Mouse (Mus musculus) left cerebral cortex, adult 18-20 months (tissue): ENCODE results near the gene Prpf6. TPM values are rescaled to one million over a fixed set of nuclear protein-coding genes. Genes with fewer than 3 reads are reported as not detected.

Experiments used
- DNase-seq, 2 experiments: peaks; one replicate each; pipeline ENCODE4 v3.0.0; 2021 to 2022; ENCODE audit warnings: low spot score in 2 of 2, mixed read lengths in 1 of 2
- total RNA-seq, 2 experiments: library from RNA; stranded (reverse); gene quantifications; 2 replicates each; pipeline ENCODE4 v1.2.3; 2021

Prpf6 gene
- total RNA-seq, 2 experiments from 2014 or later = 57.5 to 60.3 TPM

DNA sequence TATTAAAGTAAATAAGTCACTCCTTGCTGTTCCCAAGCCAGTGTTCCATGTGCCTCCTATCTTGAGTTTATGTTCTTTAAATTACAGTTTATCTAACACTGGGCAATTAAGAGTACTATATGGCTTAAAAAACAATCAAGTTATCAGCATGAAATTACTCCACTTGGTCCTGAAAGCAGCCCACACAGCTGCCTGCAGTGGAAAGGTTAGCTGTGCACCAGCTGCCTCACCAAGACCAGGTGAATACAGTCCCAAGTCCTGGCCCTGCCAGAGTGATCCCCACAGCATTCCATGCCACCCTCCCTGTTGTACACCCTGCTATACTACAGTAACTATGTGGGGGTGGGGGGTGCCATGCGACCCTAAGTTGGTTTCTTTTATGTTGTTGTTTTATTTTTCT, 61.9 kb downstream of the Prpf6 start:
- no peak for DNase-seq

DNA sequence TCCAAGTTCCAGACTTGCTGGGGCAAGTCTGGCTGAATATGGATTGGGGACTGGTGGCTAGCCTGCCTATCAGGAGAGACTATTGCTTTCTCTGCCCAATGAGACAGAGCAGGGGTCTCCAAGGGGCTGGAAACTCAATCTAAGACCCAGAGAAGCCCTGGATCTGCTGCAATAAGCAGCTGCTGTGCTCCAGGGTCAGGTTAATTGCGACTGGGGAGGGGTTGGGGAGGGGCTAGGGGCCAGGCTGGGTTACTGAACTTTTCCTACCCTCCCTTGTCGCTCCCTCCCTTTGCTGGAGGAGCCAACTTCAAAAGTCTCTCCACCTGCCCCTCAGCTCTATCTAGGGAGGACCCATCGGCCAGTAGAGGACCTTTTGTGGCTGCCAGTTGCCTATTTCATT, 65.1 kb downstream of the Prpf6 start, which contains the start of gene Gm29797:
Gene Gm29797, plus strand, starts transcription at position 301 of the 400 bp plus-strand sequence.
- no peak for DNase-seq

DNA sequence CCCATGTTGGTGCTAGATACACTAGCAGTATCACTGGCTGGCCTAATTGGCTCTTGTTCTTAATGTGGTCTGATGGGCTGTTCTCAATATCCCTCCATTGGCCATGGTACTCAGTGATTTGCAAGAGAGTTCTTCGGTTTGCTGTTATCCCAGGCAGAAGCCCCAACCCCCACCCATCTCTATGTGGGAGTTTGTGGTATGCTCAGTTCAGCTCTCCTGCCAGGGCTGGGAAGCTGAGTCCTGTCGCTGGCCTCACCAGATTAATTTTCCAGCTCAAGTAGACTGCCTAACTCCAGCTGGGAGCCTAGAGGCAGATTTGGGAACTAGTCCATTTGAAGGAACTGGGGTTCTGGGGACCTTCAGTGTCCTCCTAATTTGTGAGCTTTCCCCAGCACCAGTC, 65.8 kb downstream of the Prpf6 start:
- DNase-seq = no peak

DNA sequence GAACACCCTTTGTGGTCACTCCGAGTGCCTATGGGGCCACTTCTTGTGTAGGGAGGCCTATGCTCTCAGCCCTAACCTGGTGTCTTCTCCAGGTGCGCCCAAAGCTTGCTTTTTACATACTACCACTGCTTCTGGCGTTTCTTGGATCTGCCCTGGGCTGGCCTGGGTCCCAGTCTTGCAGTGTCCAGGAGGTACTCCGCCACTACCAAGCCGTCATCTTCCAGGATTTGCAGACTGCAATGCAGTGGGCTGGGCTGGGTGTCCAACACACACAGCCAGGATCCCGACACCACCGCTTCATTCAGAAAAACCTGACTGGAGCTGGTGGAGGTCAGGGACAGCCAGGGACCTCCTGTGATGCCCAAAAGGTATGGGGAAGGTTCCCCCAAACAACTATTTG, 66.9 kb downstream of the Prpf6 start:
- DNase-seq = no peak

DNA sequence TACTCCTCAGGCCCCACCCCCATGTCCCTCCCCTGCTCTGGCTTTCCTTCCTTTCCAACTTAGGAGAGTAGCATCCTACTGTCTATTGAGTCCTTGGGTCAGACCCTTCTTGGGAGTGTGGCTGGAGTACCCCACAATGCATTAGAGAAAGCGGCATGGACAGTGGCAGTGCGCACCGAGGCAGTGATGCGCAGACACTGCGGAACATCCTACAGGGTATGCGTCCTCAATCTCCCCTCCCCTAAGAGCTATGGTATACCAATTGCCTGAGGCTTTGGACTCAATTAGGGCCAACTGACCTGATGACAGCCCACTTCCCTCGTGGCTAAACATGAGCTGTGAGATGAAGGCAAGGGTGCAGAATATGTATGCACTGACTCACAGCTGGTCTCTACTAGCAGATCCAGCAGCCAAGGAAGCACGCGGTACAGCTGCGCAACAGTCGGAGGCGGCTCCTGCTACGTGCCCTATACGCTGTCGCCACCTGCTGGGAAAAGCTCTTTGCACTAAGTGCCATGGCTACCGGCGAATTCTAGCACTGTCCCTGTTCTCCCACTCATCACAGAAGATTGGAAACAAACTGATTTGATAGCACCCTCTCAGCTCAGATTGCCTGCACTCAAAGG, 67.4 kb downstream of the Prpf6 start:
- DNase-seq = peak; percentile 51 to 59

DNA sequence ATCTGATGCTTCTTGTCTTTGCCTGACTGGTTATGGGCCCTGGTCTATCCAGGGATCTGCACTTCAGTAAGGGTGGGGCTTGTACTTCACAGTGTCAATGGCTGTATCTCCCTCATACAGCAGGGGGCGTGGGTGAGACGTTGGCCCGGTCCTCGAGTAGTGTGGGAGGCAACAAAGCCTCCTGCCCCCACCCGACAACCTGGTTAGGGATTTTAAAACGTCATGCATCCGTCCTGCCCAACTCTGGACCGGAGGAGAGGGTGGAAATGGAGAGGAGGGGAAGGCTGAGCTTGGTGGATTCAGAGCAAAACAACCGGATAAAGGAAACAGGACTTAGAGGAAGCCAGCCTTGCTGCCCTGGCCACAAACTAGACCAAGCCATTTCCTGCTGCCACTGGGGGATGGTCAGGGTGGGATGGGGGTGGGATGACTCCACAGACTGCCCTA, 68.0 kb downstream of the Prpf6 start:
- peak; percentile 83 to 85 for DNase-seq

DNA sequence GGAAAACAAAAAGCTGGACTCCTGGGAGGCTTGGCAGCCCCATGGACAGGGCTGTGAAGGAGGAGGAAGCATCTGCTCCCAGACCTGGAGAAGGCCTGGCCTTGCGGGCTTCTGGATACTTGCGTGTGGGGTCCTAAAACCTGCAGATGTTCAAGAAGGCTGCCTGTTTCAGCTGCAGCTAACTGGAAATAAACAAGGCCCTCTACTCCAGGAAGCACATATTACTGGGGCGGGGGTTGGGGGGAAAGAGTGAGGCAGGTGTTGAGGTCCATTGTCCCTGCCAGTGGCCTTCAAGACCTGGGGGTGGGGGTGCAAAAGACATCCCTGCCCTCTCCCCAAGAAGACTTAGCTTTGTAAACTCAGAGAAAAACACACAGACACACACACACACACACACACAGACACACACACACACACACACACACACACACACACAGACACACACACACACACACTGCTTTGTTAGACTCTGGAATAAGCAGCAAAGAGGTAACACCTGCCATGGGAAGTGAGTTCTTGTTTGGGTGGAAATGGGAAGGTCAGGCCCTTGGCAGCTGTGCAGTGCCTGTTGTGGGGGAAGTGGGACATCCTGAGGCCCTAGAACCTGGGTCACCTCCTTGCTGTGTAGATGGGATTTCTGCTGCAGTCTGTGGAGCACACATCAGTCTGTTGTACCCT, 71.1 kb downstream of the Prpf6 start:
- no peak for DNase-seq

DNA sequence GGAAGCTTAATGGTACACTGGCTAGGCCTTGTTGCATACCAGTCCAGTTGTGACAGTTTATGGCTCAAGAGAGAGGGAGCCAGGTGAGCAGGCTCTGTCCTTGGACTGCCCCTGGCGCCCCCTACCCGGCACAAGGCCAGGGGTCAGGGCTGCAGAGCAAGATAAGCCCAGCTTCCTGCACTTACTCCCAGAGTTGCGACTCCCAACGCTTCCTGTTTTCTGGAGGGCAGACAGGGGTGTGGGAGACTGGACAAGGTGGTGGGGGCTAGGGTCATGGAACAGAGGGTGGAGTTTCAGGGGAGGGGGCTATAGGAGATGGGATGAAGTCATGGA, 71.6 kb downstream of the Prpf6 start:
- no peak for DNase-seq

DNA sequence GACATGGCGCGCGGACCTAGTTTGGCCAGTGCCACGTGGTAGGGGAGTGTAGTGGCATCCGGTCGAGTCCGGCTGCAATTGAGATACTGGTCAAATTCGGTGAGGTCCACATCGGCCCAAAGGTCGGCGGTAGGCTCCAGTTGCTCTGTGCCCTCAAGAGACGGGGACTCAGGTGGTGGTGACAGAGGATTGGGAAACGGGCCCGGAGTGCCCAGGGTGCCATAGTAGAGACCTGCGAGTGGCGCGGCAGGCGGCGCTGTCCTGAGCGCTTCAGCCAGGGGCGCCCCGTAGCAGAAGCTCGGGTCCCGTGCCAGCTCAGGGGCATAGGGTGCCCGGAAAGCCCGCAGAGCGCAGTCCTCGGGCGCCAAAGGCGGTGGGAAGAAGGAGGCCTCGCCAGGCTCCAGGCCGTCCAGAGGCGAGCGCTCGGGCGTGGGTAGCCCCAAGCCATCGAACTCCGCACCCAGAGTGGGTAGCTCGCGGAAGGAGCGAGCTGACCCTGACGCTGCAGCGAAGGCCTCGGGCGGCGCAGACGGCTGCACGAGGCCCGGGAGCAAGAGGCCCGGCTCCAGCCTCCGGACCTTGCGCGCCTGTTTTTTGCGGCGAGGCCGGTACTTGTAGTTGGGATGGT, 78.7 kb downstream of the Prpf6 start:
- no peak for DNase-seq

DNA sequence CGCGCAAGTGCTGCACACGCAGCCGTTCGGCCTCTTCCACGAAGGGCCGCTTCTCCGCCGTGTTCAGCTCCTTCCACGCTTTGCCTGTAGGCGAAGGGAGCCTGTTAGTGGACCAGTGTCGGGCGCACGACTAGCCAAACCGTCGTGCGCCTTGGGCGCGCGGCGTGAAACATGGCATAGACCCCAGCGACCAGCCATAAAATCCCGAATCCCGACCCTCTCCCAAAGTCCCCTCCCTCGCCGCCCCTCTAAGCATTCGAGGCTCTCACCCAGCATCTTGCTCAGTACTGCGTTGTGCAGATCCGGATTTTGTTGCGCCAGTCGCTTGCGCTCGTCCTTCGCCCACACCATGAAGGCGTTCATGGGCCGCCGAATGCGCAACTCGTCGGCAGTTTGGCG, 79.2 kb downstream of the Prpf6 start:
- DNase-seq = no peak

DNA sequence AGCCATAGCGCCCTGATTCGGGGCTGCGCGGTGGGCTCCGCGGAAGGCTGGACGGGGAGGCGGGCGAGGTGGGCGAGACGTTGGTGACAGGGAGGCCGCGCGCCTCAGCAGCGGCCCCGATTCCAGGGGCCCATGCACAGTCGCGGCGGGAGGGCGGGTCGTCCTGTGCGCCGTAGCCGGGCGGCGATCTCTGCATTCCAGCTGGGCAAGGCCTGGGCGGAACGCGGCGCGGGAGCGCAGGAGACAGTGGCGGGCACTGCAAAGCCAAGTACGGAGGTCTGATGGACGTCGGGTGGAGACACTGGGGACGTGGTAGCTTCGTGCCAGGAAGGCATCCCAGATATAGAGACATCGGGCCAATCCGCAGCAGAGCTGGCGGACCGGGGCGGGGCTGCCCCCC, 79.7 kb downstream of the Prpf6 start, which contains the start of gene Sox18:
Gene Sox18, minus strand, starts transcription at position 315 of the 400 bp plus-strand sequence.
- no peak for DNase-seq

DNA sequence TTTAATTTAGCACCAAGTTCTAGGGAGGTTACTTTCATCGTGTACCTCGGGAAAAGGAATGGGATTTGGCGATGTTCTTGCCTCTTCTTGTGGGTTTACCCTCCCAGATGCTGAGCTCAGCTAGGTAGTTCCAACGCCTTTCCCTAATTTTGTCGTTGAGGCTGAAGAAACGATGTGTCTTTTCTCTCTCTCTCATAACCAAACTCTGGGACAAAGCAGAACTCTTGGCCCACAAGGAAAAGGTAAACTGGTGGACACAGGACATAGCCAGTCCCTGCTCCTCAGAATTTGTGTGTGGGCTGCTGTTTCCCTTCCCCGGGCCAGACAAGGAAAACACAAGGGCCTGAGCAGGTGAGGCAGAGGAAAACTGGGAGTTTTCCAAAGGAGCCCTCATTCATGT, 80.3 kb downstream of the Prpf6 start:
- no peak for DNase-seq

DNA sequence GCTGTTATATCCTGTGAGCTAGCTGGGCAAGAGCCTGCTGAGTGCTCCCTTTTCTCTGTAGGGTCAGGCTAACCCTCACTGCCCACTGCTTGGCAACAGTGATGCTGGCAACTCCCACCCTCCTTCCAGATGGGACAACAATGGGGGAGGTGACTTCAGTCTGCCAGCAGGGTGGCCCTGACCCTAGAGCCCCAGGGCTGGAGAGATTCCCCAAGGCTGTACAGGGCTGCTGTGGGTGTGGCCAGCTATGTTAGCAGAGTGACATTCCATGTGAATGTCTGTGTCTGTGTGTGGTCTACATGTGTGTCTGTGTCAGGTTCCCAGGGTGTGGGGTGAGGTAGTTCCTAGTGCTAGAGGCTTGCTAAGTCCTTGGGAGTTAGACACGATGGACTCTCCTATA, 81.8 kb downstream of the Prpf6 start:
- no peak for DNase-seq

DNA sequence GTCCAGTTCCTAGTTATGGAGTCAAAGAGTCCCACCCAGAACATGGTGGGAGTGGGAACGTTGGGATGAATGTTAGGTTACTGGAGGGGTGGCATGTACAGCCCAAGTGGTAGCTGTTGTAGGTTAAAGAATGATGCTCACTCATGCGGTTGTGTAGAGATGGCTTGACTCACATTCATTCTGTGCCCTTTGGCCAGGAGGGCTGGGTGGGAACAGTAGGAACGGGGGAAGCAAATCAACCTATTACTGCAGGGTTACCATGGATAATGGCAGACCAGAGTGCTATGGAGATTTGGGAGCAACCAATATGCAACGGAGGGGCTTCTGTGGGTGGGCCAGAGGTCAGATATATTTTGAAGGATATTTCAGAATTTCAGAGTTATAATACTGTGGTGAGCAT, 83.3 kb downstream of the Prpf6 start:
- DNase-seq = no peak

DNA sequence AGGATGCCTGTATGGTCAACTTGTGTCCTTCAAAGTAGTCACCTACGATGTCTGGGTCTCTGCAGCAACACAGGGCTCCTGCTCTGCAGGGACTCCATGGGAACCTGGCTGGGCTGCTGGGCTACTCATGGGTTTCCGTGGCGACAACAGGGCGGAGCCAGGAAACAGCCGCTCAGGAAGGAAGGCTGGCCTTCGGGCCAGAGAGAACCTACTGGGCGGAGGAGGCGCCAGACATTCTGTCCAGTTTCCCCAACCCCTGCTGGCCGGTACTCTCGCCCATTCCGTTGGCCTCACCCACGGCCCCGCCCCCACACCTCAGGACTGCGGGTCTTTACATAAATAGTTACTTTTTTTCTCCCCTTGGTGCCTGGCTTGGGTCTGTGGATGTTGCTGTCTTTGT, 83.8 kb downstream of the Prpf6 start:
- DNase-seq = peak in 1 of 2 experiments; percentile 41

DNA sequence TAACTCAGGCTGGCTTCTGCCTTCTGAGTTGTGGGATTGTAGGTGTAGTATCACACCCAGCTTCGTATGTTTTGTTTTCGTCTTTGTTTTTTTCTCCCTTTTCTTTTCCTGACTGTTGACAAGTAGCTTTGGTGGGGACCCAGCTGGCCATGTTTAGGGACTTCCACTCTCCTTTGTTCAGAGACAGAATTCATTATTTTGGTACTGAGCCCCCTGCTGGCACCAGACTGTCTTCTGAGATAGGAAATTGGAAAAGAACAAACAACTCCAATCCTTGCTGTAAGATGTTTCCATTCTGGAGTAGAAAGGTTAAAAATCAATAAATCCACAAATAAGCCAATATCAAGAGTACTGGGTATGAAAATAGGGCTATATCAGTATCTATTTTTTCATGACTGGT, 84.8 kb downstream of the Prpf6 start:
- no peak for DNase-seq

DNA sequence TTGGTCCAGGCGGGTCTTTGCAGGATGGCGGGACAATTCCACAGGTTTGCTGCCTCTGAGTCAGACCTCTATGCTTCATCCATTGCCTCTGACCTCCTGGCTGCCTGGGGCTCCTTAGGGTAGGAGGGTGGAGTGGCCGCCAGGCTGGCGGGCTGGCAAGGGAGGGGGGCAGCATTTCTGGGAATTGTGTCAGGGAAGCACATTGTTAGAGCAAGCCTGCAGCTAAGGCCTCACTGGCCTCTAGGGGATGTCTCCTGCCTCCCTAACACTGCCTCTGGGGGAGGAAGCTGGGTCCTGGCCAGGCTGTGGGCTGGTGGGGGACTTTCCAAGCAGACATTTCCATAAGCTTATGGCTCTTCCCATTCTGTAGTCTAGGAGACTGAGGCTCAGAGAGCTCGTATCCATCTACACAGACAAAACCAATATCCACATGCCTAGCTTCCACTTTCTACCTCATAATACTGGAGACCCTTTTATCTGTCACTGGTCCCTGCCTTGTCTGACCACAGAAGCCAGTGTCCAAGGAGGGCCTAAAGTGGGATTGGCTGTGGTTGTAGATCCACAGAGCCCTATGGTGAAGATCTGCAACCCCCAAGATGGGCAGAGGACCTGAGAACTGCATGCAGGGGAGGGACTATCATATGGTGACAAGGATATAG, 85.6 kb downstream of the Prpf6 start:
- peak in 1 of 2 experiments; percentile 47 for DNase-seq

DNA sequence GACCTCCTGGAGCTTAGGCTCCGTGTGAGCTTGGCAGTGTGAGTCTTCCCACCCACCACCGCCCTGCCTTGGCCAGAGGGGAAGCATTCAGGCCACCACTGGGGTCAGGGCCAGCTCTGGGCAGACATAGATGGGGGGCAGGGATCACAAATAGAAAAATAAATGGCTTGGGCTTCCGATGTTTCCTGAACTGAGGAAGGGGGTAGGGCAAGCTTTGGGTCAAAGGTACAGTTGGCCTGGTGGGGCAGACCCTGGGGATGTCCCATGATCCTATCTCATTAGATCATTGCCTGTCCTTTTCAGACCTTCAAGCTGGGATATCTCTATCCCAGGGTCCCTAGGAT, 86.1 kb downstream of the Prpf6 start:
- DNase-seq = no peak

DNA sequence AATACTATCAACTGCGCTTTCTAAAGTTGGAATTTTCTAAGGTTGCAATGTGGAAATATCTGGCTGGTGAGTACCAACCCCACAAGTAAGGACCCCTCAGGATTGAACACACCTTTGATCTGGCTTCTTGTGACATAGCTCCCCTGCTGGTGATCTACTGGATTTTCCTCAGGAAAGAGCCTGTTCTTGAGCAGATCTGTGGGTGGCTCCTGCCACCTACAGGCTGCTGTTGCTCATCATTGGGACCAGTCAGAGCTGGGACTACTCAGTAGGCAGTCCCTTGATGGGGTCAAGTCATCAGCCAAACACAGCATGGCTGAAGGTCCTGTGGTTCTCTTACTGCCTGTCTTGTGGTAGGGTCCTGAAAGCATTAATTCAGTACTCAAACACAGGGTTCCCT, 87.1 kb downstream of the Prpf6 start:
- DNase-seq = peak; percentile 70 to 75

DNA sequence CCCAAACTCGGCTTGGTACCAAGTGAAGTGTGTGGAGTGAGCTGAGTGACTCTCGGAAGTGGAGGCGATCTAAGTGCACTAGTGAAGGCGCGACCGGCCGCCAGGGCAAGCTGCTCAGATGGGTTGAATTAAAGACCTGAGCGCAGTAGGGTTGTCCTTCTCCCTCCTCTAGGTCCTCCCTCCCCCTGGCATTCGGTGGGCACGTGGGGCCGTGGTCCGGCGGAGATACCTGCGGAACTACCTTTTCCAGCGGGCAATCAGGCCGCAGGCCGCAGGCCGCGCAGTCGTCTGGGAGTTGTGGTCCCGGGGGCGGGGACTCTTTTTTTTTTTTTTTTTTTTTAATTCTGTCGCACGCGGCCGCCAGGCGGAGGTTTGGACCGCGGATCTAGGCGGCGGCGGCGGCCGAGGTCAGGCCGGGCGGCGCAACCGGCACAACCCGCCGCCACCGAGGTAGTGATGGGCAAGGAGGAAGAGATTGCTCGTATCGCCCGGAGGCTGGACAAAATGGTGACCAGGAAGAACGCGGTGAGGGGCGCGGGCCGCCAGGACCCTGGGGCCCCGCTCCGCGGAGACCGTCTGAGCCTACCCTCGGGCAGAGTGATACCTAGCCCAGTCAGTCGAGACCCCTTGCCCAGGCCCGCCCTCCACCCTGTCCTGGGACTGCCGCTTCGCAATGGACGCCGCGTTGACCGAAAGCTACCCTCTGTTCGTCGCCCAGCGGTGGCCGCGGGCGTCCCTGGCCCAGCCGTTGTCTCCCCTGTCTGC, 88.5 kb downstream of the Prpf6 start, which contains the start of gene Tcea2:
Gene Tcea2, plus strand, starts transcription at position 360 of the 765 bp plus-strand sequence.
- peak; percentile 64 to 73 for DNase-seq

DNA sequence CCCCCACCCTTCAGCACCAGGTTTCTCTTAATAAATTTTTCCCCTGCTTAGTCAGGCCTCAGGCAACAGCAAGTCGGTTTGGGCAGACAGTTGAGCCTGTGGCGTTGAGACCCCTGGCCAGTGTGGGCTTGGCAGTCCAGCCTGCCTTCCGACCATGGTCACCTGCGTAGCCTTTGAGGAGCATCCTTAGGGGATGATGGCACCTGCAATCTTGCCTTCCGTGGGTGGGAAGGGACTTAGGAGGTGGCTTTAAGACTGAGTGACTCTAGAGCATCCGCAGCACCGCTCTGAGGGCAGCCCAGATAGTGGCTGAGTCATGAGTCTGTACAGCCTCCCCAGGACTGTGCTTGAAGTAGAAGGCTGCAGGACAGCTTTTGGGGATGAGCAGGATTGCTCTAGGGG, 89.0 kb downstream of the Prpf6 start:
- peak in 1 of 2 experiments; percentile 50 for DNase-seq
